Mouse (Mus musculus) hindbrain, embryonic 13.5 days (tissue): ENCODE results near the gene Hyls1. TPM values are rescaled to one million over a fixed set of nuclear protein-coding genes. Genes with fewer than 3 reads are reported as not detected.

ENCODE experiments used
- ATAC-seq: fragments of 200-750 bp; cut with Nextera tagmentation; 2 replicates; pipeline ENCODE4 v1.8.0; 2017; ENCODE audit warnings: moderate TSS enrichment; ENCODE audit not compliant: low FRiP score
- H3K27ac ChIP-seq: fragments of 300-500 bp; sonication (generic); 2 replicates; pipeline ENCODE4 v1.5.1; 2015; ENCODE audit warnings: inconsistent platforms, mild to moderate bottlenecking, moderate library complexity
- H3K27me3 ChIP-seq: fragments of 300-500 bp; sonication (generic); 2 replicates; pipeline ENCODE4 v1.6.1; 2015; ENCODE audit warnings: mild to moderate bottlenecking, inconsistent platforms
- H3K36me3 ChIP-seq: fragments of 300-500 bp; sonication (generic); 2 replicates; pipeline ENCODE4 v1.6.1; 2015; ENCODE audit warnings: mild to moderate bottlenecking, inconsistent platforms
- H3K4me1 ChIP-seq: fragments of 300-500 bp; sonication (generic); replicated peaks from 2 replicates; pipeline ENCODE4 v1.6.1; 2015; ENCODE audit warnings: inconsistent platforms
- H3K4me2 ChIP-seq: fragments of 300-500 bp; sonication (generic); 2 replicates; pipeline ENCODE4 v1.6.1; 2015; ENCODE audit warnings: inconsistent platforms, mild to moderate bottlenecking, moderate library complexity
- H3K4me3 ChIP-seq: fragments of 300-500 bp; sonication (generic); 2 replicates; pipeline ENCODE4 v1.5.1; 2015; ENCODE audit warnings: mild to moderate bottlenecking, inconsistent platforms
- H3K9ac ChIP-seq: fragments of 300-500 bp; sonication (generic); 2 replicates; pipeline ENCODE4 v1.6.1; 2015; ENCODE audit warnings: mild to moderate bottlenecking, inconsistent platforms
- H3K9me3 ChIP-seq: fragments of 300-500 bp; sonication (generic); 2 replicates; pipeline ENCODE4 v1.6.1; 2016; ENCODE audit warnings: inconsistent platforms
- WGBS: fragments of 180-500 bp; shearing (Covaris S2); methylation state at CpG from one replicate; pipeline ENCODE4 v1.1.7; 2015; 5-methylcytosine and 5-hydroxymethylcytosine counted together
- polyA plus RNA-seq: library from polyadenylated mRNA; unstranded; fragments of >200 nt; fragmentation: Nextera tagmentation; extraction: Ambion mirVana; gene quantifications from 2 replicates; pipeline ENCODE4 v1.2.1, GENCODE M21; 2015

Hyls1 gene
- polyA plus RNA-seq, 1 experiment from 2014 or later, result 21.3 TPM

DNA sequence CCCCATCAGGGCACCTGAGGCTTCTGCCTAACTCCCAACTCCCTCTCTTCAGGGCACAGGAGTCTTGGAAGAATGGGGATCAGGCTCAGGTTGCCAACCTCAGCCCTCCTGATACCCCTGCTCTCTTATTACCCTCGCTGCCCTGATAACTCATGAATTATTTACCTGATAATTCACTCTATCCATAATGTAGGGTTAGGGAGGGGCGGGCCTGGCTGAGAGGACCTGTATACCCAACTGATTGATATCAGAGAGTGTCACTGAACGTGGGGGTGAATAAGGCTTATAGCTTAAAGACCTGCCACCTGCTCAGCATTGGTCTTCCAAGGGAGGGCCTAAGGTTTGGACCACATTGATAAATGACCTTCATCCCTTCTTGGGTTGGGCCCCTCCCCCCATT, 52.0 kb downstream of the Hyls1 start, which contains the start of gene Gm1113:
Gene Gm1113, minus strand, starts transcription at position 101 of the 400 bp plus-strand sequence.
- Histone ChIP-seq H3K27ac (no peak within 1 kb of the TSS), H3K4me2 (no peak within 1 kb of the TSS), H3K36me3 (no peaks in the 10 kb centered on the region), H3K4me1 (0 out of 2 replicates have a peak, but pooled peaks cover under 1% of the 10 kb centered on the region), H3K27me3 (peaks cover 19% of the 10 kb centered on the region; the same call in 1 of the 2 replicates), H3K9me3 (no peaks in the 10 kb centered on the region), H3K9ac (no peak within 1 kb of the TSS), H3K4me3 (no peak within 1 kb of the TSS)
- no peak for ATAC-seq
- 78% methylated on average over 3 of the region's 3 CpGs for WGBS

DNA sequence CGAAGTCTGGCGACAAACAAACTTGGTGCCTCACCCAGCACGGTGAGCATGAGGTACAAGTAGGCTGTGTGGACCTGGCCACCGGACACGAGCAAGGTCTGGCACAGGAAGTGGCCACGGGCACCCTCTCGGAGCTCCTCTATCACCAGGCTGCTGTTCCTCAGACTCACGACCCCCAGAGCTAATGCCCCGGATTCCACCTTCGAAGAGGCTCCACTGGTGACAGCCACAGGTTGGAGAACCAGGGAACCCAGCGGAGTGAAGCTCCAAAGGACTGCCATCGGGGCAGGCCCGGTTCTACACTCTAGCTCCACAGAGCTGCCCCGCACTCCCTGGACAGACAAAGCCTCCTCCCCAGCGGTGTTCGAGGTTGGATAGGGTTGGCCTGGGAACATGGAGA, 53.5 kb downstream of the Hyls1 start:
- no peaks in the 10 kb centered on the region for H3K9me3 ChIP-seq
- H3K4me2 ChIP-seq, result no peak overlapping the region
- no peaks in the 10 kb centered on the region for H3K4me1 ChIP-seq
- H3K27me3 ChIP-seq, result peaks cover 16% of the 10 kb centered on the region; the same call in 1 of the 2 replicates
- H3K27ac ChIP-seq, result no peak overlapping the region
- 92% methylated on average over 16 of the region's 16 CpGs for WGBS
- no peak for ATAC-seq
- H3K9ac ChIP-seq, result no peak overlapping the region
- H3K4me3 ChIP-seq, result no peak overlapping the region
- H3K36me3 ChIP-seq, result no peaks in the 10 kb centered on the region

DNA sequence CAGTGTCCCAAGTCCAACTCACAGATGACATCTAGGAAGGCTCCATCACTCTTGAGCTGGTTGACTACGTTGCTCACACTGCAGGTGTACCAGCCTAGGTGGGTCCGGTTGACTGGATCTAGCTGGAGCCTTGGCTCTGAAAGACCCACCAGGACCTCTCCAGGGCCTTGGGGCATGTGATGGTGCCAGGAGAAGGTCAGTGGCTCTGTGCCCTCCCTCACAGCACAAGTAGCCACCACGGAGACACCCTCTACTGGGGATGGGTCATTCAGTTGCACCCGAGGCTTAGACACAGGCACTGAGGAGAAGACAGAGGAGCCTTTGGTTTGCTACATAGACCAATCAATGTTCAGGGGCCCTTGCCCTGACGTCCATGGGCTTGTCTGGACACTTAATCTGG, 54.0 kb downstream of the Hyls1 start:
- 85% methylated on average over 5 of the region's 5 CpGs for WGBS
- no peak for ATAC-seq

DNA sequence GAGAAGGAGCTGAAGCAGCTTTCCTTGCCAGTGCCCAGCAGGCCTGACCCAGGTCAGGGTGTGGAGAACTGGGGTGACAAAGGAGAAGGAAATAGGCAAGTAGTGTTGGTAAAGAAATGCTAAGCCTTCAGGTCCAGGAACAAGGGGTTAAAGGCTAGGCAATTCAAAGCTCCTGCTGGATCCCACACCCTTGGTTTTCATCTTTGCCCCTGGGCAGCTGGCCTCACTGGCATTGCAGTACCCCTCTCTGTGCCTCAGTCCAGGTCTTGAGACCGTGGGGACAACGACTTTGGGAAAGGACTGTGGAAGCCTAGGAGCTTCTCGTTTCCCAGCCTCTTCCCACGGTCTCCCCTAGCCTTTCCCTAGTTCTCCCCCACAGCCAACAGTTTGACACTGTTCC, 56.3 kb downstream of the Hyls1 start:
- H3K9me3 ChIP-seq, result no peaks in the 10 kb centered on the region
- ATAC-seq, result no peak
- peaks cover 14% of the 10 kb centered on the region; the same call in 1 of the 2 replicates for H3K27me3 ChIP-seq
- H3K4me2 ChIP-seq, result no peak overlapping the region
- H3K27ac ChIP-seq, result no peak overlapping the region
- H3K4me1 ChIP-seq, result no peaks in the 10 kb centered on the region
- WGBS, result 87% methylated on average over 4 of the region's 4 CpGs
- H3K9ac ChIP-seq, result no peak overlapping the region
- H3K36me3 ChIP-seq, result no peaks in the 10 kb centered on the region
- H3K4me3 ChIP-seq, result no peak overlapping the region

More for the DNA sequence above, 54.0 kb downstream of the Hyls1 start:
- 0 out of 2 replicates have a peak, but pooled peaks cover 20% of the 10 kb centered on the region for H3K27me3 ChIP-seq
- no peaks in the 10 kb centered on the region for H3K36me3 ChIP-seq
- H3K9me3 ChIP-seq, result no peaks in the 10 kb centered on the region
- no peak overlapping the region for H3K4me2 ChIP-seq
- H3K9ac ChIP-seq, result no peak overlapping the region
- H3K4me1 ChIP-seq, result no peaks in the 10 kb centered on the region
- H3K27ac ChIP-seq, result no peak overlapping the region
- no peak overlapping the region for H3K4me3 ChIP-seq

Other genes with a start within 250 kb of the Hyls1 start
- 5.0 and 7.9 TPM in 2 replicates for gene Cdon, start 149.3 kb downstream of the Hyls1 start, polyA plus RNA-seq
- gene Gm1113, start 52.1 kb downstream of the Hyls1 start, polyA plus RNA-seq, result not detected in 2 replicates
- gene Ddx25, start 11.9 kb downstream of the Hyls1 start, polyA plus RNA-seq, result 23.5 and 24.1 TPM in 2 replicates
- 15.1 and 18.1 TPM in 2 replicates for gene Pus3, start 11.8 kb downstream of the Hyls1 start, polyA plus RNA-seq
- 1.5 and 2.2 TPM in 2 replicates for gene Pate2, start 114 bp downstream of the Hyls1 start, polyA plus RNA-seq
- not detected in 2 replicates for gene Pate4, start 41.5 kb upstream of the Hyls1 start, polyA plus RNA-seq
- not detected in 2 replicates for gene Pate3, start 77.8 kb upstream of the Hyls1 start, polyA plus RNA-seq
- gene Pate1, start 117.0 kb upstream of the Hyls1 start, polyA plus RNA-seq, result 0.12 TPM in 1 of 2 replicates, not detected in the other
- gene Gm17677, start 170.7 kb upstream of the Hyls1 start, polyA plus RNA-seq, result not detected in 2 replicates
- gene Gm17727, start 207.7 kb upstream of the Hyls1 start, polyA plus RNA-seq, result not detected in 2 replicates
- gene Gm27235, start 219.7 kb upstream of the Hyls1 start, polyA plus RNA-seq, result not detected in 2 replicates
- gene D730048I06Rik, start 219.7 kb upstream of the Hyls1 start, polyA plus RNA-seq, result not detected in 2 replicates